Mouse (Mus musculus): ENCODE data around the gene Il1r2.

GRCm38 (mm10) chr1:40124237-40124636 is 50.4 kb downstream of the Il1r2 start:
- TF ChIP-seq CTCF (IDR thresholded peaks at IDR 0.05) (no peak), EP300 (IDR thresholded peaks at IDR 0.05) (no peak)
